Mouse (Mus musculus) brain, embryonic 14.5 days (tissue): Measurements from ENCODE around the gene Olfr1466.

ENCODE experiments used
- CTCF ChIP-seq: fragments of 200-500 bp; IDR thresholded peaks from 2 replicates; pipeline ENCODE4 v1.5.1; 2012; ENCODE audit warnings: inconsistent platforms, mild to moderate bottlenecking, moderate library complexity, borderline replicate concordance; ENCODE audit not compliant: insufficient read depth, insufficient read length; ENCODE audit errors: extremely low read depth
- POLR2A ChIP-seq: fragments of 200-500 bp; IDR thresholded peaks from 2 replicates; pipeline ENCODE4 v1.6.1; 2012; ENCODE audit warnings: mild to moderate bottlenecking, inconsistent platforms, borderline replicate concordance; ENCODE audit not compliant: poor library complexity, insufficient read depth, insufficient read length, severe bottlenecking; ENCODE audit errors: extremely low read depth

DNA sequence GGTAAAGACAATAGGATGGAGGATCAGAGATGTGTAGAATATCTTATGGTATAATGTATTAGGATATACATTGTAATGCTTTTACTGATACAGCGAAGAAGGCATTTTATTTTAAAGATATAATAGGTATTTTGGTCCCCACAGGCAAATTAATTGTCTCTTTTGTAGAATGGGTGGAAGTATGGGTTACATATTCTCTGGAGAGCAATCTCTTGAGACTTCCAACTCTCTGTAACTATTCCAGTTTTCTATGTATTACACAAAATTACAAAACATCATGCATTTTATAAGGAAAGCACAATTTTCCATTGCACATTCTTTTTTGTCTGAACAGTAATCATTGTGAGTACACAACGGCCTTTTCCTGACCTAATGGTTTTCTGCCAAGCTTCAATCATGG, 23.3 kb downstream of the Olfr1466 start, which contains the start of gene Olfr1467:
- TF ChIP-seq POLR2A (no peak), CTCF (no peak)
